Mouse (Mus musculus): ENCODE data around the gene 2510009E07Rik.
"Not testable (repeated sequence)": the region's sequence is repeated elsewhere in the genome, so short reads cannot be mapped to it uniquely, and the experiment has no call there.

Gene 2510009E07Rik

DNA sequence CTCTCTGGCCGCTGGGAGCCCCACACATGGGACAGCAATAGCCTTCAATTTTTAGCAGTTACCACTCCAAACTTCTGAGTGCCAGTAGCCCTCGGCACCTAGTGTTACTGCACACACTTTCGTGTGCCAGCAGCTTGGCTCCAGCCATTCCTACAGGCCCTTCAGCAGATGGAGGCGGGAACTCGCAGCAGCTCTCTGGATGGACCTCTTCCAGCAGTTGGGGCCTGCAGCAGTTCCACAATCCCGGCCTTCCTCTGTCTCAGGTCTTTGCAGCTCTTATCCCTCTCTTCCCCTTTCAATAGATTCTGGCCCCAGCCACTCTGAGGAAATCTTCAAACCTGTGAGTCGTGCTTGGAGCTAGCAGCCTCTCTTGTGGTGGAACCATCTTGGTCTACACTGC is 17.7 kb downstream of the 2510009E07Rik start:
- no peak for DNase-seq (ENCODE audit: low read depth, low spot score)

DNA sequence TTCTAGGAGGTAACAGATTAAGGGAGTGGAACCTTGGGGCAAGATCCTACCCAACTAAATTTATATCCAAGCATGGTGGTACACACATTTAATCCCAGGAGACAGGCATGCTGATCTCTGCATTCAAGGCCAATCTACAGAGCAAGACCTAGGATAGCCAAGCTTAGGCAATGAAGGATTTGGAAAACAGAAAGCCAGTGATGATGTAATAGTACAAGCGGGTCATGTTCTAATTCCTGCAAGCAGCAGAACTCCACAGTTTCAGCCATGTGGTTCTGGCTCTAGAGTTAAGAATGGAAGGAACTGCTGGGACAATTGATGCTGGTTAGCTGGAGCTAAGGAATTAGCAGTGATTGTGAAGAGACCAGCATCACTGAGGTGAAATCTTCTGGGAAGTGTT is 20.8 kb downstream of the 2510009E07Rik start:
- not testable (repeated sequence) for DNase-seq (ENCODE audit: low read depth, low spot score)

DNA sequence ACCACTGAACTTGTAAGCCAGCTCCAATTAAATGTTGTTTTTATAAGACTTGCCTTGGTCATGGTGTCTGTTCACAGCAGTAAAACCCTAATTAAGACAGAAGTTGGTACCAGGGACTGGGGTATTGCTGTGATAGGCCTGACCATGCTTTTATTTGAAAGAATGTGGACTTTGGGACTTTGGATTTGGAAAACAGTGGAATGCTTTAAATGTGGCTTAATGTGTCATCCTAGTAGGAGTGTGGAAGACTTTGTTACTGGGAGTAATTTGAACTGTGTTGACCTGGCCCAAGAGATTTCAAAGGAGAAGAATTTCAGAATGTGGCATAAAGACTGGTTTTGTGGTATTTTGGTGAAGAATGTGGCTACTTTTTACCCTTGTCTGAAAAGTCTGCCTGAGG is 21.4 kb downstream of the 2510009E07Rik start:
- DNase-seq (ENCODE audit: low read depth, low spot score) = not testable (repeated sequence)

DNA sequence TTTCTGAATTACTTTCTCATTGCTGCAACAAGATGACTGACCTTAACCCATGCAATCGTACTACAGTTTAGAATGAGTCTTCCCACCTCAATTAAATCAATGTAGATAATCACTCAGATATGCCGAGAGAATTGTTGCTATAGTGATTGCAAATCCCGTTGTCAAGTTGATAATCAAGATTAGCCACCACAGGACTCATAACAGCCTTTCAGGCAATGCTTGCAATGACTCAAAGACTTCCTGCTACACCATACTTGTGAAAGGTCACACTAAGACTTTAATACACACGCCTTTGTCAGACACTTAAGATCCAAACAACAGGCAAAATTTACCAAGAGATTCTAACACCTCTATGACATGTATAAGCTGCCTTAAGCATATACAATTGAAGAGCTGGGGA is 22.6 kb downstream of the 2510009E07Rik start:
- no peak for DNase-seq (ENCODE audit: low read depth, low spot score)

DNA sequence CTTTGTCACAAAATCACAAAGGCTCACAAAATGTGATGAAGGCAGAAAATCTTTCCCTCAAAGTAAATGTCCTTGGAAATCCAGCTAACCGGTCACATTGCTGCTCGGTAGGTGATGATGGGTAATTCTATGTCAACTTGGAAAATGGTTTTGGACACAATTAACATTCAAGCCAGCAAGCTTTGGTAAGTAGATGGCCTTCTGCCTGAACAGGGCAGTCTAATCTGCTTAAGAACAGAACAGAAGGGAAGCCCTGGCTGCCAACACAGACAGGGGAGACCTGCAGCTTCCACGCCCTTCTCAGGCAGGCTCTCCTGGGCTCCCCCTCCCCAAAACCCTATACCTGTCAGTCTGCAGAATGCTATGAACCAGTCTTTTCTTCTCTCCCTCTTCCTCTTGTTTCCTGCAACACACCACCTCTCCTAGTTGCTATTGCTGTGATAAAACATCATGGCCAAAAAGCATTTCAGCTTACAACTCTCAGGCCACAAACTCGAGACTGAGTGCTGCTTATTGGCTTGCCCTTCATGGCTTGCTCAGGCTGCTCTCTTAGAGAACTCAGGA is 29.0 kb downstream of the 2510009E07Rik start:
- DNase-seq (ENCODE audit: low read depth, low spot score) = no peak

DNA sequence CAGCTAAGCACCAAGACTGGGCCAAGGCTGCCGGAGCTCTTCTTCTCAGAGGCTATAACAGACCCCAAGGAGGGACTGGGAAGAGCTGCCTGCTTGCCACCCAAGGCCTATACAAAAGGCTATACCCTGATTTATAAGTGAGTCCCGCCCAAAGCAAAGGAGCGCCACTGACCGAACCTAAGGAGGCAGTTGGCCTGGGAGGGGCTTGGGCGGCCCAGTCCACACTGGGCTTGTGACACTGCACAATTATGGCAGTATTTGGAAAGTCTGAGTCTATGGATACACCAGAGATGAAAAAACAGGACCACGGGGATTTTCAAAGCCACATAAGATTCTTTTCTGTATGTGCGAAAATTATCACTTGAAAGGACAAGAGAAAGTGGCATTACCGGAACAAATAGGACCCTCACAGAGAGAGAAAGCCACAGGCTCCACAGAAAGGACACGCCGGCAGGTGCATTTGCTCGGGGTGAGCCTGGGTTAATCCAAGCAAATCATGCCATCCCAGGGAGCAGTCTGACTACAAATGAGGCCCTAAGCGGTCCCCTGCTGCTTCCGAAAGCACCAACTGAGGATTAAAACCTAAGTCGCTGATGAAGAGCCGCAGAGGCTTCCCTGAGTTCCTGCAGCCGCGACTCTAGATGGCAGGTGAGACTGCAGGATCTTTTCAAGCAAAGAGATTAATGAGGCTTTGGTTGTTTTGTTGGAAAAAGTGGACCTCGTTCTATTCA is 29.7 kb downstream of the 2510009E07Rik start:
- peak; percentile 42 for DNase-seq (ENCODE audit: low read depth, low spot score)

DNA sequence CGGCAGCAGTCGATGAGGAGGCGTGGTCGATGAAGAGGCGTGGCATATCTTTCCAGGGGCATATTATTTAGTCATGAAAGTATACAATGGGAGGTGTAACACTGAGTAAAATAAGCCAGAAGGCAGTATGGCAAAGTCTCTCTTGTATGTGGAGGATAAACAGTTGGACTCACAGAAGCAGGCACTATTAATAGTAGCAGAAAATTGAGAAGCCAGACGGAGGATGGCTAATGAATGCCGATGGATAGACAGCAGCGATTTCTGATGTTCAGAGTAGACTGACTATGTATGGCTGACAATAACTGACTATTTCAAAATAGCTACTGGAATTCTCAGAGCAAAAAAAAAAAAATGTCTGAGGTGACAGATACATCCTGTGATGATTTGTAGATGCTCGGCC is 38.5 kb downstream of the 2510009E07Rik start:
- DNase-seq (ENCODE audit: low read depth, low spot score) = no peak

DNA sequence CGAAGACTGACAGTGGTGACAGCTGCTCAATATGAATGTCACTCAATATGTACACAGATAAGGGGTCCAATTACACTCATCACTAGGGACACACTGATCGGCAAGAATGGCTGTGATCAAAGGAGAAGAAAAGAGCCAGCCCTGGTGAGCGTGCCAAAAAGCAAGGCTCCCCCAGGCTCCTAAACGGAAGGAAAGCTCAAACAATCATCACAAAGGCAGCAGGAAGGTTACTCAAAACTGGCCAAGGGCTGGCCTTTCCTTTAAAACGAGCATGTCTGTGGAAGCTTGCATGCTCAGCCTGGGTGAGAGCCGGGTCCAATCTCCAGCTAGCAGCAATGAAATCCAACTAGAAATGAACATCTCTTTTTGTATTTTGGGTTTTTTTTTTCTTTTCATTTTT is 39.2 kb downstream of the 2510009E07Rik start:
- no peak for DNase-seq (ENCODE audit: low read depth, low spot score)

DNA sequence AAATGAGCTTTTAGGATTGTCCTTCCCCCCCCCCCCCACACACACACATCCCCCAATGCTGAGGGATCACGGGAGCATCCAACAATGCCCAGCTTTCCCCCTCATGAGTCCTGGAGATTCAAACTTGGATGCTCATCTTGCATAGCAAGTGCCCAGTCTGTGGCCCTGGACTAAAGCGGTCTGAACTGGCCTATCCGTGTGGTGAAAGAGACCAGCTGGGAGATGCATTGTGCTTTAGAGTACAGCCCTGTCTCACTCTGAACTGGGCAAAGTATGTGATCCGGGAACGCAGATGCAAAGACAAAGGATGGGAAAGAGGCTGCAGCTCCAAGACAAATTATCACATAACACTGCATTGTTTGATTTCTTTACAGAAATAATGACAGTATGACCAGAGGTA is 40.1 kb downstream of the 2510009E07Rik start:
- DNase-seq (ENCODE audit: low read depth, low spot score) = no peak

DNA sequence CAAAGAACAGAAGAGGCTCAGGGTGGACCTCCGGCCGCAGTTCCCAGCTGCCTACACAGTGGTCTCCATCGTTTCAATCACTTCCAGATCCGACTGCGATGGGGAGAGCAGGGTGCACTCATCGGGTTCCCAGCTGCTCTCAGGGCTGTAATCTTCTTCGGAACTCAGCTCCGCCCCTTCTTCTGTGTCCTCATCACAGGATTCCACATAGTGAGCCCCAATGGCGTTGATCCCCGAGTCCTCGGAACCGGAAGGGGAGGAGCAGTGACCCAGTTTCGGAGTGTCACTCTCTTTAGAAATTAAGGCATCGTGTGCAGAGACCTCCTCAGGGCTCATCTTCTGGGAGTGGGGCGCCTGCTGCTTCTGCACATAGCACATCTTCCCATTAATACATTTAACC is 41.3 kb downstream of the 2510009E07Rik start:
- DNase-seq (ENCODE audit: low read depth, low spot score) = peak; percentile 85

DNA sequence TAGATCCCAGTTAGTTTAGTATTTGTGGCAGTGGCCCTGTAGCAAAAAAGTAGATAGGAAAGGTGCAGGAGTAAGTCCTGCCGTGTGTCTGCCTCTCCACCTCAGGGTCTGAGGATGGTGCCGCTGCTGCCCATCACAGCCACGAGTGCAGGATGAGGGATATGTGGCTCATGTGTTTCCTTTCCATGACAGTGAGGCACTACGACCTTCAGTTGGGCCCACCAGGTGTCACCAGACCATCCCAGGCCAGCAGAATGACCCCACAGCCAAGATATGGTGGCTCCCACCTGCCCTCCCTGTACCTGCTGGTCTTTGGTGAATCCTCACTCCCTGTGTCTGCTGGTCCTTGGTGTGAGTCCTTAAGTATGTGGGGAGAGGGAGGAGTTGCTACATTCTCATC is 43.3 kb downstream of the 2510009E07Rik start:
- no peak for DNase-seq (ENCODE audit: low read depth, low spot score)

DNA sequence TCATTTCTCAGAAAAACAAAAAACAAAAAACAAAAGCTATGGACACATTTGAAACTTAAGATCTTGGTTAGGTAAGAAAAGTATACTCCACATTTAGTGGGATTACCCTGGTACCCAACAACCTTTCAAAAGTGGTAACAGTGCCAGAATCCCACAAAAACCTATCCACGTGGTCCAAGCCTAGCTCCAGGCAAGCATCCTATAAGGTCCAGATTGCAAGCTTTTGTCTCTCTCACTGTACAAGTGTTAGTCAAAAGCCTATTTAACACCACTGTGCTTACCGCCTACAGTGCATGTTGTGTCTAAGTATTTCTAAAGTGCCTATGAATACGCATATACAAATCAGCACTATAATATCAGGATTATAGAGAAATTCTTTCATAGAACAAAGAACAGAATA is 44.2 kb downstream of the 2510009E07Rik start:
- no peak for DNase-seq (ENCODE audit: low read depth, low spot score)

DNA sequence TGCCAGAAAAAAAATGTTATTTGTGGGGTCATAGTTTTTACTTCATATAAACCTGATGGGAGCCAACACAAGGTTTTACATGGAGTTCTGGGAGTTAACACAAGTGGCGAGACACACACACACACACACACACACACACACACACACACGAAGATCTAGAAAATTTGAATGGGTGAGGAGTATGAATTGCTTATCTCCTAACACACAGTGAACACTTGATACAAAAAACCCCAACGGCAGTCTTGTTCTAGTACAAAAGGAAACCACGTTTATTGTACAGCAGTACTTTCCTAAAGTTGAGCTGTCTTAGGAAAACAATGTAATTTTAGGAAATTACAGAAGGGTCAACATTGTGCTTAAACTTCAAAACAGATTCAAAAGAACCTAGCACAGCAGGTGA is 45.7 kb downstream of the 2510009E07Rik start:
- no peak for DNase-seq (ENCODE audit: low read depth, low spot score)

DNA sequence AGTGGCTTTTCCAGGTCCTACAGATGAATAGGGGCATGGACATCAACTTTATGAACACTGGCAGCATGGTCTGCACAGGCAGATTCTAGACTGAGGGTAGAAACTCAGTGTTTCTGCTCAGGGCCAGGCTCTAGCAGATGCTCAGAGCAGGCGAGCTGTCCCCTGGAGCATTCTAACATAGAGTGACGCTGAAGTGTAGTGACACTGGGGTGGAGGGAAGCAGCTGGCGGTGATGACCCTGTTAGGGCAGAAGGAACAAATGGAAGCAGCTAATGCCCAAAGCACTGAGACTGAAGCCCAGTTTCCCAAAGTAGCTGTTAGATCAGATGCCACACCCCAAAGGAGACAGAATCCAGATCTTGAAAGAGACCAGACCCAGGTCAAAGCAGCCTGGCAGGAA is 48.0 kb downstream of the 2510009E07Rik start:
- DNase-seq (ENCODE audit: low read depth, low spot score) = no peak

DNA sequence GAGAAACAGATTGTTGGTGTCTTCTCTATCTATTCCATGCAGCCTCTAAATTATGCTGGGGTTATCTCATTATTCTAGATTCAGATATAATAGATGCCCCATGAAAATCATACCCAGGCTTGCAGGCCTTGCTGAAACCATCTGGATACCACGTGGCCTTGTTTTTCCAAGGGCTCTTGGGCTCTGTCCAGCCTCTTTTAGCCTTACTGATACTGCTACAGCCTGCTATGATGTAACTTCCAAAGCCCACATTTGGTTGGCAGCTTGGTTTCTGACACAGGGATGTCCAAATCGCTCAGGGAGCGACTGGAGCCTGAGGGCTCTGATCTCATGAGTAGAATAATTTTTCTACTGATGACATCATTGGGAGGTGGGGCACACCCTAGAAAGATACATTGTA is 48.5 kb downstream of the 2510009E07Rik start:
- no peak for DNase-seq (ENCODE audit: low read depth, low spot score)

DNA sequence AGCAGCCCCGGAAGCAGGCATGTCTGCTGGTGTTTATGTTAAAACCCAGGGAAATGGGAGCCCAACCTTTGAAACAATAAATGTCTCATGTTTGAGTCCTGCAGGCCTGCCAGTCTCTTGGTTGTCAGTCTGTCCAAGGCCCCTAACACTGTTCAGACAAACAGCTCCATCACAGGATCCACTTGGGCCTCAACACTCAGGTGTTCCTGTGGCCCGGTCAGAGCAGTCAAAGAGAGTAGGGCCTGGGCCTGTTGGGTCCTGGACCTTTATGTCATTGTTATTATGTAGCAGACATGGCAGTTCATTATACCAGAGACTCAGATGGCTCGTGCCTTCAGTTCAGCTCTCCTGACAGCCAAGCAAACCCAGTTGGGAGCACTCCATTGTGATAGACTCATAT is 49.9 kb downstream of the 2510009E07Rik start:
- no peak for DNase-seq (ENCODE audit: low read depth, low spot score)

DNA sequence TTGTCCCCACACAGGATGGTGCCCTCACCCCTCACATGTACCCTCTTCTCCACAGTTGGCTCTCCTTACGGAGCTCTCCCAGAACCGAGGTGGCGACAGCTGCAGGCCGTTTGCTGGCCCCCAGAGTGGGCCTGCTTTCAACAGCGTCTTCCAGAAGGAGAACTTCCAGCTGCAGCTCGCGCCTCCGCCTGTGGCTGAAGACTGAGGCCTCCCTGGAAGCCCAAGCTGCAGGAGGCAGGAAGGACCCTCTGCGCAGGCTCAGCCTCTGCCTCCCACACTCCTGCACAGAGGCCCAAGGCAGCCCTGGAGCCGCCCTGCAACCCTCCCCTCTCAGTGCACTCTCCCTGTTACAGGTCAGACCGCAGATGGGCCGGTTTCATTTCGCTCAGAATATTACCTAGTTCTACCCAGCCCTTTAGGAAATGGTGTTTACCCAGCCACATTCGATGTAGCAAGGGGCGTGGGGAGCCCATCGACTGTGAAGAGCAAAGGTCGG is 50.4 kb downstream of the 2510009E07Rik start:
- DNase-seq (ENCODE audit: low read depth, low spot score) = peak; percentile 52

DNA sequence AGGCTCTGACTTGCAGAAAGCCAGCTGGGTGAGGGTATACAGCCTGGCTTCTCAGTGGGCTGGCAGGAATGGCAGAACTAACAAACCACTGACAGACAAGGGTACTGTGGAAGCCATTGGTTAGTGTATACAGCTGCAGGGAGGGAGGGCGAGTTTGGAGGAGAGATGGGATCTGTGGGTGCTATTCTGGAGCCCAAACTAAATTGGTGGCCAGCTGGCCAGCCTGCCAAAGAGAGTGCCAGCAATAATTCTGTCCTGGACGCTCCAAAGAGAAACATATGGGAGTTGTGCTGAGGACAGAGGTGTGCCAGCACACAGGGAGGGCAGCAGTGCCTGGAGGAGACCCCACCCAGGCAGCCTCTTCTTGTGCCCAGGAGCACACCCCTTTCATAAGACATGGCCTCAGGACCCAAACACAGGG is 50.8 kb downstream of the 2510009E07Rik start:
- DNase-seq (ENCODE audit: low read depth, low spot score) = no peak

DNA sequence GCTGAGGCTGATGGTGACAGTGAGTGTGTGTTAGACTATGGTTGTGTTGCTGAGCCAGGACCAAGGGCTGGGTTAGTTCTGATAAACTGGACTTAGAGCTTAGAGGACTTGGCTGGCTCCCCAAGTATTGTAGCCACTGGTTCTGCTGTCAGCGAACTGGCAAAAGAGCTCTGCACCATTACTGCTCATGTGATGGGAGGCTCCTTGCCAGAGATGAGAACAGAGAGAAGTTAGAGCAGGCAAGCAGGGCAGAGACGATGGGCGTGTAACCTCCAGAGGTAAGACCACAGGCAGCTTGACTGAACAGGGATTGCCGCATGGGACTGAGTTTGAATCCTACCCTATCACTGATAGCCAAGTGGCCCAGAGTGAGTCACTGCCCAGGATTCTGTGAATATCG is 51.6 kb downstream of the 2510009E07Rik start:
- DNase-seq (ENCODE audit: low read depth, low spot score) = no peak

DNA sequence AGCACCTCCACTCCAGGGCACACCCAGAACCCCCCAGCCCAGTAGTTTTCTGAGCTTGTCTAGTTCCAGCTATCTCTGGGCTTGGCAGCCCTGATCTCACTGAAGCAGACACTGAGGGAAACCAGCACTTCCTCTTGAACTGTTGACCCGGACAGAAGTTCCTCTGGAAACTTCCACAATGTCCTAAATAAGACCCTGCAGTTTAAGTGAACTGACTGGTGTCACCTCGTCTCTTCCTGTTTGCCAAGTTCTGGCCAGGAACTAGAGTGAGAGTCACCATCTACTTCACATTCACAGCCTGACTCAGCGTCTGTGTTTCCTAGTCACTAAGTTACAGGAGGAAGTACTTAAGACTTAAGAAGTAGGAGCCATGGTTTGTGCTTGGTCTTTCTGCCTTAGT is 52.5 kb downstream of the 2510009E07Rik start:
- no peak for DNase-seq (ENCODE audit: low read depth, low spot score)

DNA sequence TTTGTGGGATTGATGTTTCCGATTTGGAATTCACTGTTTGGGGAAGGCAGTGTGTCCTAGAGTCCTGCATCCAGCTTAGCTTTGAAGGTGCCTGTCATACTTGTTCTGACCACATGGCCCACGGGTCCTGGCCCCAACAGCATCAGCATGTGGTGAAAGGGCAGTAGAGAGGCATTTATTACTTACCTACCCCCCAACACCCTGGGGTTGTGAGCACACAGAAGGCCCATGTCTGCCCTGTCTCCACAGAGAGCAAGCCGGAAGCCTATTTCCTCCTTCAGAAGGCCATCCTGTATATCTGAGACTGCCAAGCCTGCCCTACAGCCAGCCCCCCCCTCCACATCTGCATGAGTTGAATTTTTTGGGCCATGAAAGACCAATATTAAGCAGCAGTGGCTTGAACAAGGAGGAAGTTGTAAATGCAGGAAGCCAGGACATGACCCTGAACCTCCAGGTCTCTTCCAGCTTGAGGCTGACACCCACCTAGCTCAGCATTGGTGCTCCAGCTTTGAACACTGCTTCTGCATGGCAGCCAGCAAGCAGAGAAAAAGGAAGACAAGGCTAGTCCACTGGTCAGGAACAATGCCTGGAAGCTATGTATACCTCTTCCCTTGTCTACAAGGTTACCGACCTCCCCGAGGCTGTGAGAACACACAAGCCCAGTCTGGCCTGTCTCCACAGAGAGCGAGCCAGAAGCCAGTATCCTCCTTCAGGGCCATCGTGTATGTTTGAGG is 53.5 kb downstream of the 2510009E07Rik start:
- DNase-seq (ENCODE audit: low read depth, low spot score) = no peak

DNA sequence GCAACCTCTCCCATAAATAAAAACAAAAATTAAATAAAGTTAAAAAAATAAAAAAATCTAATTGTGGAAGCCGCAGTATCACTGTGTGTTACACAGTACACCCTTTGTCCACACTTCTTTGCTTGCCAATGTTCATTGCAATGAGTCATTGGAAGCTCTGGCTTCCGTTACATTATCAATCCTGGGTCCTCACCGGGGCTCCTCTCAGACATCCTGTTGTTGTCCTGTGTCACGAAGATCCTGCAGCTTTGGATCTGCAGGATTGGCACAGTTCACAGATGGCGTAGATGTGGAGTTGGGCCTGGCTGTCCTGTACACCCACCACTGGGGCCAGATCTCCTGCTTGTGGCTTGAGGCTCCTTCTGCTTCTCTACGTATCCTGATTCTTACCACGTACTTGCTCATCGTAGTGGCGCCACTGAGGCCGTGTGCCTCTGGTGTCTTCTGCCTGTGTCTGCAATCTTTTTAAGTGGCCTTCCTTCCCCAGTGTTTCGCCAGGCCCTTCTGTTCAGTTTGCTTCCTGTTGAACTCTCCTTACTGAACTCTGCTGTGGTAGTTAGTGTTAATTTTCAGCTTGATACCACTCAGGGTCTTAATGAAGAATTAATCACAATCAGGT is 57.2 kb downstream of the 2510009E07Rik start:
- DNase-seq (ENCODE audit: low read depth, low spot score) = no peak
